Comparison of ENCODE assay signal across 9 mouse cellular contexts in the genomic region with DNA sequence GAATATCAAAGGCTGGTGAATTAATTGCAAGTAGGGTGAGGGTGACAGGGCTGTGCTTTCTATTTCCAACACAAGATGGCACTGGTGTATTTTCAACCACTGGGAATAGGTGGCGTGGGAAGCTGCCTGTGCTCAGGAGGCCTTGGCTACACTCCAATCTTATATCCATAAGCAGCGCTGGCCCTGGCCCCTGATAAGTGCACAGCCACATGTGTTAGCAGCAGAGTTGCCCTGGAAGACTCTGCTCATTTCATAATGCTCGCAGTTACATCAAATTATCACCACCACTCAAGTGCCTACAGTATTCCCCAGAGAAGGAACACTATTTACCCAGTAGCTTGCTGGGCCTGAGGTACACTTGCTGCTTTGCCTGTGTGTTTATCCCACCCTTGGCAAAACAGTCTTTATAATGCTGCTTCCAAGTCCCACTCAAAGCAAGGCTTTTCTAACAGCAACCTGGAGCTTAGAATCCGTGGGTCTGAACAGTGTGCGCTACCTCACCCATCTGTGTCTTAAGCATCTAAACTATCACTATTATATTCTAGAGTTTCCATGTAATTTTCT.
DNase-seq lines count a peak whose midpoint lies in the region; ATAC-seq and TF ChIP-seq lines count a peak whose summit lies in the region.
"Had no signal": no experiment of that assay in that cellular context is flagged by ENCODE, and none has a peak within 500 bp of the region (broad histone marks: within the 10 kb centered on the region; RNA-seq: fewer than 3 reads in every experiment).

No protein-coding gene starts in this region.

- no peak overlapping the region for H3K4me2 ChIP-seq in stomach, embryonic 14.5 days (replicated peaks; ENCODE audit: low read depth, low read length)
- H3K4me2 ChIP-seq: liver, embryonic 13.5 days had no signal

- peak; percentile 90 for TF ChIP-seq CTCF in left cerebral cortex, adult 2 months (IDR thresholded peaks at IDR 0.05)

- H3K27ac ChIP-seq in left cerebral cortex, adult 2 months, result no peak overlapping the region
- no peak overlapping the region for H3K27ac ChIP-seq in stomach, embryonic 14.5 days (ENCODE audit: low read length)
- H3K27ac ChIP-seq: liver, embryonic 13.5 days had no signal

- no peaks in the 10 kb centered on the region for H3K4me1 ChIP-seq in stomach, embryonic 14.5 days (ENCODE audit: control insufficient read depth, insufficient read depth, low read length)
- H3K4me1 ChIP-seq: liver, embryonic 13.5 days had no signal

- H3K27me3 ChIP-seq in stomach, embryonic 14.5 days (ENCODE audit: control insufficient read depth, insufficient read depth, low read length), result no peaks in the 10 kb centered on the region
- H3K27me3 ChIP-seq: liver, embryonic 13.5 days had no signal

- no peak overlapping the region for H3K4me3 ChIP-seq in left cerebral cortex, adult 2 months
- H3K4me3 ChIP-seq in stomach, embryonic 14.5 days (ENCODE audit: low read depth, low read length), result no peak overlapping the region
- H3K4me3 ChIP-seq: liver, embryonic 13.5 days had no signal

- no peaks in the 10 kb centered on the region for H3K36me3 ChIP-seq in stomach, embryonic 14.5 days (ENCODE audit: control insufficient read depth, insufficient read depth, low read length)
- H3K36me3 ChIP-seq: liver, embryonic 13.5 days had no signal

- WGBS in stomach, embryonic 14.5 days, result 40% methylated on average over 5 of the region's 5 CpGs

- intact Hi-C loops in left cerebral cortex, adult 2 months (cut with DNase I), result loop anchor here (1.0 to 2.0 kb wide), 3 partner anchors 599 to 1523 kb away; no protein-coding TSS in a partner anchor

- peak; percentile 89 for ATAC-seq in megakaryocyte progenitor cell, adult 5-6 weeks (replicated peaks; ENCODE audit: poor library complexity)
- ATAC-seq in stomach, embryonic 14.5 days (ENCODE audit: insufficient number of reproducible peaks, insufficient read depth, low FRiP score, low read depth), result peak; percentile 90

- peak; percentile 71 for DNase-seq in ZHBTc4 (ENCODE audit: low read depth, low spot score)
- DNase-seq in cerebellum, adult 8-10 months, result peak; percentile 64
- peak; percentile 82 for DNase-seq in forelimb bud, embryonic 11.5 days (ENCODE audit: low read depth, low spot score)
- peak; percentile 67 for DNase-seq in hindlimb bud, embryonic 11.5 days (ENCODE audit: extremely low spot score, low read depth, low spot score)
- peak; percentile 63 to 70 for DNase-seq in left cerebral cortex, adult 2 months (ENCODE audit: extremely low spot score in 1 of 2, low spot score in 2 of 2)
- no peak for DNase-seq in spleen, postnatal 10 days (ENCODE audit: low spot score in 2 of 2)
- DNase-seq: liver, embryonic 13.5 days had no signal

- H3K9ac ChIP-seq in stomach, embryonic 14.5 days (replicated peaks; ENCODE audit: low read depth, low read length), result no peak overlapping the region
- H3K9ac ChIP-seq: liver, embryonic 13.5 days had no signal

- H3K9me3 ChIP-seq in stomach, embryonic 14.5 days (ENCODE audit: control insufficient read depth, low read depth, low read length), result no peaks in the 10 kb centered on the region
- H3K9me3 ChIP-seq: liver, embryonic 13.5 days had no signal

Comparison
In these comparisons a context has a peak if more than half of its experiments do, and no peak if none do; other contexts are left out.
1. DNase-seq: peak in ZHBTc4 (single experiment), cerebellum, adult 8-10 months (single experiment), forelimb bud, embryonic 11.5 days (single experiment), hindlimb bud, embryonic 11.5 days (single experiment) and left cerebral cortex, adult 2 months (2 of 2); none in spleen, postnatal 10 days (0 of 2).